Mouse (Mus musculus): ENCODE measurements around the gene Olfr521. TPM values are rescaled to one million over a fixed set of nuclear protein-coding genes. Genes with fewer than 3 reads are reported as not detected.
A peak's percentile ranks its signal among the peaks of the same experiment; 100 is the strongest.
"Not testable (repeated sequence)": the region's sequence is repeated elsewhere in the genome, so short reads cannot be mapped to it uniquely, and the experiment has no call there.

Olfr521 gene
- polyA plus RNA-seq, 1 experiment from 2014 or later: not detected

- no peaks in the 10 kb centered on the region for H3K9me3 ChIP-seq (replicated peaks)
- H3K36me3 ChIP-seq: no peaks in the 10 kb centered on the region
- H3K27ac ChIP-seq (replicated peaks): peak overlapping the region; percentile 48; the same call in 1 of the 2 replicates
- 26% methylated on average over 10 of the region's 10 CpGs for WGBS
- no peak overlapping the region for H3K4me3 ChIP-seq (replicated peaks)
- H3K4me1 ChIP-seq: peaks cover 24% of the 10 kb centered on the region
- H3K4me2 ChIP-seq: no peak overlapping the region
- no peak overlapping the region for H3K9ac ChIP-seq (replicated peaks)
- 0 out of 2 replicates have a peak, but pooled peaks have one; percentile 13 for ATAC-seq (ENCODE audit: low FRiP score)
- no peaks in the 10 kb centered on the region for H3K27me3 ChIP-seq (replicated peaks)
Measured at GRCm38 (mm10) chr7:99790816-99791215, 27.5 kb downstream of the Olfr521 start.

GRCm38 (mm10) chr7:99794096-99794495 lies 30.8 kb downstream of the Olfr521 start:
- no peak for ATAC-seq (ENCODE audit: low FRiP score)
- 60% methylated on average over 2 of the region's 2 CpGs for WGBS
- H3K27me3 ChIP-seq (replicated peaks): no peaks in the 10 kb centered on the region
- H3K27ac ChIP-seq (replicated peaks): no peak overlapping the region
- no peak overlapping the region for H3K4me3 ChIP-seq (replicated peaks)
- H3K9ac ChIP-seq (replicated peaks): no peak overlapping the region
- H3K9me3 ChIP-seq (replicated peaks): no peaks in the 10 kb centered on the region
- H3K4me2 ChIP-seq: no peak overlapping the region
- H3K36me3 ChIP-seq: no peaks in the 10 kb centered on the region
- H3K4me1 ChIP-seq: peaks cover 27% of the 10 kb centered on the region

- H3K9me3 ChIP-seq (replicated peaks): no peaks in the 10 kb centered on the region
- H3K4me1 ChIP-seq: peaks cover 27% of the 10 kb centered on the region
- ATAC-seq (ENCODE audit: low FRiP score): peak; percentile 58
- no peak overlapping the region for H3K4me3 ChIP-seq (replicated peaks)
- H3K36me3 ChIP-seq: no peaks in the 10 kb centered on the region
- H3K27ac ChIP-seq (replicated peaks): peak overlapping the region; percentile 35
- H3K27me3 ChIP-seq (replicated peaks): no peaks in the 10 kb centered on the region
- 6% methylated on average over 17 of the region's 17 CpGs for WGBS
- H3K4me2 ChIP-seq: peak overlapping the region; percentile 41
- no peak overlapping the region for H3K9ac ChIP-seq (replicated peaks)
Measured at GRCm38 (mm10) chr7:99795192-99795981, 32.1 kb downstream of the Olfr521 start.

GRCm38 (mm10) chr7:99796471-99796870 lies 33.2 kb downstream of the Olfr521 start:
- no peak for ATAC-seq (ENCODE audit: low FRiP score)
- Histone ChIP-seq H3K4me1 (peaks cover 21% of the 10 kb centered on the region), H3K4me2 (no peak overlapping the region), H3K4me3 (replicated peaks) (no peak overlapping the region), H3K27ac (replicated peaks) (0 out of 2 replicates have a peak overlapping the region, but pooled peaks have one; percentile 48), H3K27me3 (replicated peaks) (no peaks in the 10 kb centered on the region), H3K36me3 (no peaks in the 10 kb centered on the region), H3K9ac (replicated peaks) (no peak overlapping the region), H3K9me3 (replicated peaks) (no peaks in the 10 kb centered on the region)
- WGBS: 59% methylated on average over 3 of the region's 3 CpGs

GRCm38 (mm10) chr7:99797261-99797660 lies 34.0 kb downstream of the Olfr521 start:
- no peaks in the 10 kb centered on the region for H3K27me3 ChIP-seq (replicated peaks)
- peaks cover 21% of the 10 kb centered on the region for H3K4me1 ChIP-seq
- WGBS: 59% methylated on average over 3 of the region's 3 CpGs
- H3K27ac ChIP-seq (replicated peaks): no peak overlapping the region
- H3K9me3 ChIP-seq (replicated peaks): no peaks in the 10 kb centered on the region
- H3K36me3 ChIP-seq: no peaks in the 10 kb centered on the region
- no peak overlapping the region for H3K4me2 ChIP-seq
- no peak for ATAC-seq (ENCODE audit: low FRiP score)
- H3K4me3 ChIP-seq (replicated peaks): no peak overlapping the region
- no peak overlapping the region for H3K9ac ChIP-seq (replicated peaks)

GRCm38 (mm10) chr7:99797911-99798647 lies 34.8 kb downstream of the Olfr521 start:
- Histone ChIP-seq H3K27me3 (replicated peaks) (no peaks in the 10 kb centered on the region), H3K9ac (replicated peaks) (no peak overlapping the region), H3K4me2 (no peak overlapping the region), H3K9me3 (replicated peaks) (no peaks in the 10 kb centered on the region), H3K36me3 (no peaks in the 10 kb centered on the region), H3K4me3 (replicated peaks) (no peak overlapping the region), H3K4me1 (peaks cover 21% of the 10 kb centered on the region), H3K27ac (replicated peaks) (no peak overlapping the region)
- 32% methylated on average over 6 of the region's 6 CpGs for WGBS
- 0 out of 2 replicates have a peak, but pooled peaks have one; percentile 68 for ATAC-seq (ENCODE audit: low FRiP score)

GRCm38 (mm10) chr7:99799118-99799517 lies 35.8 kb downstream of the Olfr521 start:
- WGBS: 80% methylated on average over 7 of the region's 7 CpGs
- Histone ChIP-seq H3K9me3 (replicated peaks) (no peaks in the 10 kb centered on the region), H3K4me3 (replicated peaks) (no peak overlapping the region), H3K27me3 (replicated peaks) (no peaks in the 10 kb centered on the region), H3K4me1 (peaks cover 21% of the 10 kb centered on the region), H3K4me2 (no peak overlapping the region), H3K36me3 (no peaks in the 10 kb centered on the region), H3K9ac (replicated peaks) (no peak overlapping the region), H3K27ac (replicated peaks) (no peak overlapping the region)
- ATAC-seq (ENCODE audit: low FRiP score): no peak

GRCm38 (mm10) chr7:99803535-99803934 lies 40.2 kb downstream of the Olfr521 start:
- Histone ChIP-seq H3K4me2 (no peak overlapping the region), H3K36me3 (no peaks in the 10 kb centered on the region), H3K9me3 (replicated peaks) (no peaks in the 10 kb centered on the region), H3K27ac (replicated peaks) (no peak overlapping the region), H3K9ac (replicated peaks) (no peak overlapping the region), H3K4me1 (no peaks in the 10 kb centered on the region), H3K27me3 (replicated peaks) (no peaks in the 10 kb centered on the region), H3K4me3 (replicated peaks) (no peak overlapping the region)
- WGBS: 75% methylated on average over 8 of the region's 8 CpGs
- no peak for ATAC-seq (ENCODE audit: low FRiP score)

GRCm38 (mm10) chr7:99804033-99804432 lies 40.7 kb downstream of the Olfr521 start:
- H3K27me3 ChIP-seq (replicated peaks); H3K9me3 ChIP-seq (replicated peaks); H3K36me3 ChIP-seq; ATAC-seq (ENCODE audit: low FRiP score); H3K4me1 ChIP-seq; H3K4me2 ChIP-seq; H3K27ac ChIP-seq (replicated peaks); H3K9ac ChIP-seq (replicated peaks); H3K4me3 ChIP-seq (replicated peaks): not testable (repeated sequence)
- WGBS: 89% methylated on average over 3 of the region's 3 CpGs

GRCm38 (mm10) chr7:99805340-99805739 lies 42.0 kb downstream of the Olfr521 start:
- ATAC-seq (ENCODE audit: low FRiP score): no peak
- H3K4me1 ChIP-seq: no peaks in the 10 kb centered on the region
- no peak overlapping the region for H3K27ac ChIP-seq (replicated peaks)
- H3K4me2 ChIP-seq: no peak overlapping the region
- no peaks in the 10 kb centered on the region for H3K27me3 ChIP-seq (replicated peaks)
- H3K9me3 ChIP-seq (replicated peaks): no peaks in the 10 kb centered on the region
- H3K4me3 ChIP-seq (replicated peaks): no peak overlapping the region
- H3K9ac ChIP-seq (replicated peaks): no peak overlapping the region
- WGBS: 86% methylated on average over 1 of the region's 1 CpGs
- H3K36me3 ChIP-seq: no peaks in the 10 kb centered on the region

- H3K9ac ChIP-seq (replicated peaks); H3K27ac ChIP-seq (replicated peaks); H3K36me3 ChIP-seq; H3K4me1 ChIP-seq; H3K4me2 ChIP-seq; H3K4me3 ChIP-seq (replicated peaks); H3K27me3 ChIP-seq (replicated peaks); ATAC-seq (ENCODE audit: low FRiP score); H3K9me3 ChIP-seq (replicated peaks): not testable (repeated sequence)
- WGBS: 85% methylated on average over 7 of the region's 7 CpGs
Measured at GRCm38 (mm10) chr7:99807043-99807442, 43.7 kb downstream of the Olfr521 start.

GRCm38 (mm10) chr7:99810814-99811213 lies 47.5 kb downstream of the Olfr521 start:
- peaks cover 13% of the 10 kb centered on the region for H3K36me3 ChIP-seq
- H3K9ac ChIP-seq (replicated peaks): no peak overlapping the region
- no peaks in the 10 kb centered on the region for H3K27me3 ChIP-seq (replicated peaks)
- H3K27ac ChIP-seq (replicated peaks): no peak overlapping the region
- H3K9me3 ChIP-seq (replicated peaks): no peaks in the 10 kb centered on the region
- no peak for ATAC-seq (ENCODE audit: low FRiP score)
- H3K4me3 ChIP-seq (replicated peaks): no peak overlapping the region
- H3K4me2 ChIP-seq: no peak overlapping the region
- no peaks in the 10 kb centered on the region for H3K4me1 ChIP-seq
- 94% methylated on average over 2 of the region's 2 CpGs for WGBS
